Mouse (Mus musculus): ENCODE results near the gene Sorbs1. TPM values are rescaled to one million over a fixed set of nuclear protein-coding genes. Genes with fewer than 3 reads are reported as not detected.

Sorbs1 gene
- polyA plus RNA-seq, 1 experiment from 2014 or later = 46.5 TPM

DNA sequence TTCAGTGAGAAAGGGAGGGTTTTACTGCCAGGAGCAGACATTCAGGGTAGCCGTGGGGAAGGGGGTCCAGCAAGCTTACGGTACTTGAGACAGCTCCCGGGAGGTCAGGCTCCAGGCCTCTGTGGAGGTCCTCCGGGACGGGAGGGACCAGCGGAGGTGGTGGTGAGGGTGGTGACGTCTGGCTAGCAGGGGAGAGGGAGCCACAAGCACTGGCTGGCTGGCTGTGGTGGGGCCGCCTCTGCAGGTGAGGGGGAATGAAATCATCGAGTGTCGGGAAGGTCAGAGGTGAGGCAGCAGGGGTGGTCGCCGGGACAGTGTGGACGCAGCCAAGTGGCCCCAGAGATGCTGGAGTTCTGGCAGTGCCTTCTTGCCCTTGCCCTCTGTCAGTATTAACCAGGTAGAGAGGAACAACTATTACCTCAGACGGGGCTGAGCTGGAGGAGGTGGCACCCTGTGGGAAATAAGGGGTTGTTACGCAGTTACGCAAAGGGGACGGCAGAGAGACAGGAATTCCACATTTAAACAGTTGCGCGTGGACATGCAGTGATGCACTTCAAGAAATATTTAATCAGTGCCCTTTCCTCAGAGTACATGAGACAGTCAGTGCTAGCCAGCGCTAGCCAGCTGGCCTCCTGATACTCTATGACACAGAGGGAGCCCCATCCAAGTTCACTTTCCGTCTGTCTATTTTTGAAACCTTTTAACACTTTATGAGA is 136.9 kb downstream of the Sorbs1 start:
- Histone ChIP-seq H3K36me3 (ENCODE audit: insufficient read depth, low read length) (peaks cover 9% of the 10 kb centered on the region; the same call in 1 of the 2 replicates), H3K4me3 (replicated peaks; ENCODE audit: low read depth, low read length) (no peak overlapping the region), H3K9ac (ENCODE audit: low read depth, low read length) (no peak overlapping the region), H3K27ac (no peak overlapping the region), H3K4me1 (replicated peaks; ENCODE audit: insufficient read depth, low read length) (no peaks in the 10 kb centered on the region), H3K9me3 (replicated peaks; ENCODE audit: low read length) (no peaks in the 10 kb centered on the region), H3K4me2 (ENCODE audit: low read length) (no peak overlapping the region), H3K27me3 (ENCODE audit: insufficient read depth, low read length) (no peaks in the 10 kb centered on the region)
- DNase-seq (ENCODE audit: low spot score) = no peak
- peak; percentile 57; the same call in 1 of the 2 replicates for ATAC-seq (replicated peaks; ENCODE audit: low FRiP score, low read depth)
- TF ChIP-seq CTCF (IDR thresholded peaks at IDR 0.05; ENCODE audit: low read depth) = no peak
- 52% methylated on average over 21 of the region's 21 CpGs for WGBS

DNA sequence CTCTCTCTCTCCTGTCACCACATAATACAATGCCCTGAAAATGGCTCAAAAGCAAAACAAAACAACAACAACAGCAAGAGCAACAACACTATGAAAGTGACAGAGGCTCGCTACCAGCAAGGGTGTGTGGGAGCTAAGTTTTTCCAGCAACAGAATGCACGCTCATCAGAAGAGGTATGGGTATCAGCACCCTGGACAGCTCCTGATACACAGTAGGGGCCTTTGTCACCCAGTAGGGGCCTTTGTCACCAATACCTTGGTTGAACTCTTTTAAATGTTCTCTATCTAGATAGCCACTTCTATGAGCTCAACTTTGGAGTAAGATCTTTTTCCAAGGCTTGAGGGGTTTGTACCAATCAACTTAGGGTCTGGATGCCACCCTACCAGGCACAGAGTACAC is 138.9 kb downstream of the Sorbs1 start:
- 96% methylated on average over 2 of the region's 2 CpGs for WGBS
- no peaks in the 10 kb centered on the region for H3K4me1 ChIP-seq (replicated peaks; ENCODE audit: insufficient read depth, low read length)
- H3K4me3 ChIP-seq (replicated peaks; ENCODE audit: low read depth, low read length) = no peak overlapping the region
- H3K9ac ChIP-seq (ENCODE audit: low read depth, low read length) = no peak overlapping the region
- 0 out of 2 replicates have a peak, but pooled peaks cover 4% of the 10 kb centered on the region for H3K36me3 ChIP-seq (ENCODE audit: insufficient read depth, low read length)
- H3K9me3 ChIP-seq (replicated peaks; ENCODE audit: low read length) = no peaks in the 10 kb centered on the region
- DNase-seq (ENCODE audit: low spot score) = no peak
- TF ChIP-seq CTCF (IDR thresholded peaks at IDR 0.05; ENCODE audit: low read depth) = no peak
- H3K27me3 ChIP-seq (ENCODE audit: insufficient read depth, low read length) = no peaks in the 10 kb centered on the region
- no peak overlapping the region for H3K27ac ChIP-seq
- no peak for ATAC-seq (replicated peaks; ENCODE audit: low FRiP score, low read depth)
- no peak overlapping the region for H3K4me2 ChIP-seq (ENCODE audit: low read length)

DNA sequence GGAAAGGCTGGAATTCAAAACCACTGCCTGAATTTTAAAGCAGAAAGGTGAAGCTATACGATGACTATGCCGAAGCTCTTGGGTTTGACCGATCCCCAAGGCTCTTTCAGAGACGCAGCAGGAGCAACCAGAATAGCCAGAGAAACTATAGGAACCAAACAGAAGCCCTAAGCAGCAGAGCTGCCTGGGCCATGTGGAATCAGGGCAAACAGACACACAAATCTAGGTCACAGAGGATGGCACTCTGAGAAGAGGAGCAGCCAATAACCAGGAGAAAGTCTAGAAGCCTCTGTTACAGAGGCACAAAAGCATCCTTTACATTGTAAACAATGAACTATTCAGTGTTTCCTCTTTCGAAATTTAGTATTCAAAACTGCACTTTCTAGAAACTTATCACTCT is 140.9 kb downstream of the Sorbs1 start:
- no peak for DNase-seq (ENCODE audit: low spot score)
- no peaks in the 10 kb centered on the region for H3K9me3 ChIP-seq (replicated peaks; ENCODE audit: low read length)
- no peak for ATAC-seq (replicated peaks; ENCODE audit: low FRiP score, low read depth)
- H3K9ac ChIP-seq (ENCODE audit: low read depth, low read length) = no peak overlapping the region
- no peaks in the 10 kb centered on the region for H3K27me3 ChIP-seq (ENCODE audit: insufficient read depth, low read length)
- 93% methylated on average over 5 of the region's 5 CpGs for WGBS
- H3K4me3 ChIP-seq (replicated peaks; ENCODE audit: low read depth, low read length) = no peak overlapping the region
- H3K36me3 ChIP-seq (ENCODE audit: insufficient read depth, low read length) = 0 out of 2 replicates have a peak, but pooled peaks cover 4% of the 10 kb centered on the region
- H3K4me2 ChIP-seq (ENCODE audit: low read length) = no peak overlapping the region
- H3K27ac ChIP-seq = no peak overlapping the region
- no peak for TF ChIP-seq CTCF (IDR thresholded peaks at IDR 0.05; ENCODE audit: low read depth)
- H3K4me1 ChIP-seq (replicated peaks; ENCODE audit: insufficient read depth, low read length) = no peaks in the 10 kb centered on the region

DNA sequence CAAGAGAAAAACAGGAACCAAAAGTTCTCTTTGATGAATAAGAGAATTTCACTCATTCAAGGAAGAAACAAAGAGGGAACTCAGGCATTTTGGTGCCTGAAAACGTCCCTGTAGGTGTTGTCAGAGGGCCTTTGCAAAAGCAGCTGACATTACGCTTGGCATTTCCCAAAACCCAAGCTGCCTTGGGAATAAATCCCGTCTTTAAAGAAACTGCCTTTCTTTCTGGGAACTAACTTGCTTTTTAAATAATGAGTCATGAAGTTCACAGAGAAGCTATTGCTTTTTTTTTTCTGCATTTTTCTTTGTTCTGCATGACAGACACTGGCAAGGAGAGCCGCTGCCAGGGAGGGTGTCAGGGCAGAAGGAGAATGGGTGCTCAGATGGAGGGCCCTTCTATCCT is 141.7 kb downstream of the Sorbs1 start:
- TF ChIP-seq CTCF (IDR thresholded peaks at IDR 0.05; ENCODE audit: low read depth) = no peak
- Histone ChIP-seq H3K27ac (no peak overlapping the region), H3K4me1 (replicated peaks; ENCODE audit: insufficient read depth, low read length) (no peaks in the 10 kb centered on the region), H3K4me2 (ENCODE audit: low read length) (no peak overlapping the region), H3K36me3 (ENCODE audit: insufficient read depth, low read length) (0 out of 2 replicates have a peak, but pooled peaks cover 4% of the 10 kb centered on the region), H3K9ac (ENCODE audit: low read depth, low read length) (no peak overlapping the region), H3K27me3 (ENCODE audit: insufficient read depth, low read length) (no peaks in the 10 kb centered on the region), H3K4me3 (replicated peaks; ENCODE audit: low read depth, low read length) (no peak overlapping the region), H3K9me3 (replicated peaks; ENCODE audit: low read length) (no peaks in the 10 kb centered on the region)
- WGBS = 72% methylated on average over 4 of the region's 4 CpGs
- ATAC-seq (replicated peaks; ENCODE audit: low FRiP score, low read depth) (no peak), DNase-seq (ENCODE audit: low spot score) (no peak)

DNA sequence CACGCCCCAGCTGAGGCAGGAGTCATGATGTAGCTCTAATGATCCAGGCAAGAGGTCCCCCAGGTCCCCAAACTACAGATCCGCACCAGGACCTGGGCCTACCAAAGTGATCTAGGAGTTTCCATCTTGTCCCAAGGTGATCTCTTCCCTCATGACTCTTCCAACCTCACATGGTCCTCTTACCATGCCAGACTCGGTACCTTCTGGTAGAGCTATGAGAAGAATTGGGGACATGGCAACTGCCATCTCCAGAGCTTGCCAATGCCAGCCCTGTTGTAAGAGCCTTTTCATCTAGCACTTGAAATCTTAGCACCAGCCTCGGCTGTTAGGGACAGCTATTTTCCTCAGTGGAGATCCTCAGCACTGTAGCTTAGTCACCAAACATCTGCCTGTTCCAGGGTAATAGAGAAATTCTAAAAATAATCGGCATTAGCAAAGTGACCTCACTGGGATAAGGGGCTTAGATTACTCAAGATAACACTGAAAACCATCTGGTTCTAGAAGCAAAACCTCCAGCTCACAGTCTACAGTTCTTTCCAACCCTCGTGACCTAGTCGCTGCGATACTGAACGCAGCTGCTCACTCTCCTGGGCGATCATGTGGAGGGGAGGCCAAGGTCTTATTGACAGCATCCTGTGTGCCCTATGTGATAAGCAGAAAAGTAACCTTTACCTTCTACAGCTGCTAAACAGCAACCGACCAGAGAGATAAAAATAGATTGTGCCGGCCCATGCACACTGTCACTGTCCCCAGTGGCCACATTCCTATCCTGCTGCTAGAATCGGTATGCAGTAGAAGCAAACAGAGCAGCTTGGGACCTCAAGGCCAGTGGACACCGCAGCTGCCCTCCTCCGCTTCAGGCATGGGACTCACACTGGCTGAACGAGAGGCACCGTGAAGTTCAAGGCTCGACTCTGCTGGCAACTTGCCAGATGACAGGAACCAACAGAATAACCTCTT is 143.4 kb downstream of the Sorbs1 start:
- Histone ChIP-seq H3K36me3 (ENCODE audit: insufficient read depth, low read length) (0 out of 2 replicates have a peak, but pooled peaks cover 4% of the 10 kb centered on the region), H3K4me3 (replicated peaks; ENCODE audit: low read depth, low read length) (no peak overlapping the region), H3K9me3 (replicated peaks; ENCODE audit: low read length) (no peaks in the 10 kb centered on the region), H3K9ac (ENCODE audit: low read depth, low read length) (no peak overlapping the region), H3K4me1 (replicated peaks; ENCODE audit: insufficient read depth, low read length) (0 out of 2 replicates have a peak, but pooled peaks cover 7% of the 10 kb centered on the region), H3K4me2 (ENCODE audit: low read length) (no peak overlapping the region), H3K27ac (no peak overlapping the region), H3K27me3 (ENCODE audit: insufficient read depth, low read length) (no peaks in the 10 kb centered on the region)
- TF ChIP-seq CTCF (IDR thresholded peaks at IDR 0.05; ENCODE audit: low read depth) = peak; percentile 36; the same call in 1 of the 2 replicates
- DNase-seq (ENCODE audit: low spot score) (peak; percentile 74), ATAC-seq (replicated peaks; ENCODE audit: low FRiP score, low read depth) (peak; percentile 55)
- WGBS = 47% methylated on average over 18 of the region's 18 CpGs

DNA sequence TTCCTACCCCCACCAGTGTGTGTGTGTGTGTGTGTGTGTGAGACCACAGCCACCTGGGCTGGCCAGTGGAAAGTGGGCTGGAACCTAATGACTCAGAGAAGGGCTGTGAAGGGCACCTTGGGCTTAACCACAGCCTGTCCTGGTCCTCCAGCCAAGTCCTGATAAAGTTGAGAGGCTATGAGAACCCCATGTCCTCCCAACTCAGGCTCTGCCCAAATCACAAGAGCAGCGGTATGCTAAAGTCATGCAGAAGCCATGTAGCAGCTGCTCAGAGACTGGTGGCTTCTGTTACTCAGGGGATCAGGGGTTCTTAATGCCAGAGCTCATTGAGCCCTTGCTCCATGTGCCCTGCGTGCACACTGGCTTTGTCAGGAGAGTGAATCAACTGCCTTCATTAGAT is 145.1 kb downstream of the Sorbs1 start:
- no peak overlapping the region for H3K27ac ChIP-seq
- DNase-seq (ENCODE audit: low spot score) = no peak

More for the DNA sequence above, 145.1 kb downstream of the Sorbs1 start:
- WGBS = 92% methylated on average over 2 of the region's 2 CpGs
- no peak overlapping the region for H3K4me2 ChIP-seq (ENCODE audit: low read length)
- no peak for ATAC-seq (replicated peaks; ENCODE audit: low FRiP score, low read depth)
- no peaks in the 10 kb centered on the region for H3K9me3 ChIP-seq (replicated peaks; ENCODE audit: low read length)
- H3K4me1 ChIP-seq (replicated peaks; ENCODE audit: insufficient read depth, low read length) = 0 out of 2 replicates have a peak, but pooled peaks cover 7% of the 10 kb centered on the region
- peaks cover 19% of the 10 kb centered on the region; the same call in 1 of the 2 replicates for H3K36me3 ChIP-seq (ENCODE audit: insufficient read depth, low read length)
- no peak overlapping the region for H3K4me3 ChIP-seq (replicated peaks; ENCODE audit: low read depth, low read length)
- no peak overlapping the region for H3K9ac ChIP-seq (ENCODE audit: low read depth, low read length)
- no peaks in the 10 kb centered on the region for H3K27me3 ChIP-seq (ENCODE audit: insufficient read depth, low read length)
- TF ChIP-seq CTCF (IDR thresholded peaks at IDR 0.05; ENCODE audit: low read depth) = no peak
